Mouse (Mus musculus): ENCODE measurements around the gene Fxyd2.

- no peak for TF ChIP-seq GATA1 (IDR thresholded peaks at IDR 0.05; ENCODE audit: borderline replicate concordance, low read length)
- TF ChIP-seq FLI1 (IDR thresholded peaks at IDR 0.05; ENCODE audit: low read length) = no peak
Measured at GRCm38 (mm10) chr9:45418252-45418651, 18.8 kb downstream of the Fxyd2 start.

Data from megakaryocyte, embryonic 14.5 days (primary cell).